Mouse (Mus musculus): ENCODE results near the gene Ankrd35.

GRCm38 (mm10) chr3:96728634-96729402, 58.9 kb downstream of the Ankrd35 start:
- no peak for TF ChIP-seq CTCF (IDR thresholded peaks at IDR 0.05; ENCODE audit: extremely low read depth, insufficient read length, insufficient replicate concordance, low read depth, low read length)
- TF ChIP-seq POLR2A (IDR thresholded peaks at IDR 0.05; ENCODE audit: low read depth, low read length): no peak

Measured in small intestine, adult 2 months (tissue).